ENCODE assay signal across 12 mouse cellular contexts in the genomic region with DNA sequence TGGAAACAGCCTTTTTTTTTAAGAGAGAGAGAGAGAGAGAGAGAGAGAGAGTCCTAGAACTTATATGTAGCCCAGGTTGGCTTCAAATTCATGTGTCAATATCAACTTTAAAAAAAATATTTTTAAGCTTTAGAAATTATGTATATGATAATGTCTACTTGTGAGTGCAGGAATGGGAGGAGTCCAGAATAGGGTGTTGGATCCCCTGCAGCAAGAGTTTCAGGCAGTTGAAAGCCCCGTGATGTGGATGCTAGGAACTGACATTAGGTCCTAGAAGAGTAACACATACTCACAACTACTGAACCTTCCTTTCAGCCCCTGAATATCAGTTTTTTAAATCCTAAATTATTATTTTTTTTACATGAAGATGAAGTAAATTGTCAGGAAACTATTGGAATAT. TPM values are rescaled to one million over a fixed set of nuclear protein-coding genes. Genes with fewer than 3 reads are reported as not detected.
DNase-seq lines count a peak whose midpoint lies in the region; ATAC-seq lines count a peak whose summit lies in the region.
"Had no signal": no experiment of that assay in that cellular context is flagged by ENCODE, and none has a peak within 500 bp of the region (broad histone marks: within the 10 kb centered on the region; RNA-seq: fewer than 3 reads in every experiment).

No protein-coding gene starts in this region.

- H3K4me2 ChIP-seq in hindbrain, embryonic 11.5 days (replicated peaks; ENCODE audit: low read depth, low read length), result no peak overlapping the region
- H3K4me2 ChIP-seq in embryonic facial prominence, embryonic 12.5 days (replicated peaks), result peak overlapping the region; percentile 56
- H3K4me2 ChIP-seq in hindbrain, embryonic 16.5 days (ENCODE audit: low read length), result peak overlapping the region; percentile 83; the same call in 1 of the 2 replicates
- H3K4me2 ChIP-seq in midbrain, embryonic 13.5 days (replicated peaks), result peak overlapping the region; percentile 19; the same call in 1 of the 2 replicates

- peak overlapping the region; percentile 94 for H3K4me3 ChIP-seq in hindbrain, embryonic 10.5 days
- no peak overlapping the region for H3K4me3 ChIP-seq in hindbrain, embryonic 11.5 days (ENCODE audit: low read depth, low read length)
- H3K4me3 ChIP-seq in embryonic facial prominence, embryonic 12.5 days, result peak overlapping the region; percentile 64; the same call in 1 of the 2 replicates
- H3K4me3 ChIP-seq in hindbrain, embryonic 16.5 days (ENCODE audit: low read length), result no peak overlapping the region; the same call in 1 of the 2 replicates
- peak overlapping the region; percentile 87 for H3K4me3 ChIP-seq in midbrain, embryonic 13.5 days (replicated peaks)

- no peaks in the 10 kb centered on the region for H3K27me3 ChIP-seq in hindbrain, embryonic 10.5 days (ENCODE audit: insufficient read depth, poor library complexity, severe bottlenecking)
- H3K27me3 ChIP-seq in hindbrain, embryonic 11.5 days (ENCODE audit: control insufficient read depth, insufficient read depth, low read length), result no peaks in the 10 kb centered on the region
- H3K27me3 ChIP-seq in embryonic facial prominence, embryonic 12.5 days, result no peaks in the 10 kb centered on the region
- H3K27me3 ChIP-seq in hindbrain, embryonic 16.5 days (replicated peaks; ENCODE audit: control insufficient read depth, insufficient read depth, low read length), result no peaks in the 10 kb centered on the region
- H3K27me3 ChIP-seq in midbrain, embryonic 13.5 days, result no peaks in the 10 kb centered on the region

- peaks cover 11% of the 10 kb centered on the region for H3K4me1 ChIP-seq in hindbrain, embryonic 10.5 days (replicated peaks)
- H3K4me1 ChIP-seq in hindbrain, embryonic 11.5 days (replicated peaks; ENCODE audit: control insufficient read depth, insufficient read depth, low read length), result no peaks in the 10 kb centered on the region
- peaks cover 3% of the 10 kb centered on the region; the same call in 1 of the 2 replicates for H3K4me1 ChIP-seq in embryonic facial prominence, embryonic 12.5 days
- peaks cover 4% of the 10 kb centered on the region; the same call in 1 of the 2 replicates for H3K4me1 ChIP-seq in hindbrain, embryonic 16.5 days (ENCODE audit: control insufficient read depth, insufficient read depth, low read depth, low read length)
- peaks cover 23% of the 10 kb centered on the region for H3K4me1 ChIP-seq in midbrain, embryonic 13.5 days (replicated peaks)

- no peak overlapping the region for H3K27ac ChIP-seq in hindbrain, embryonic 10.5 days
- H3K27ac ChIP-seq in hindbrain, embryonic 11.5 days (ENCODE audit: low read depth, low read length), result no peak overlapping the region
- no peak overlapping the region for H3K27ac ChIP-seq in embryonic facial prominence, embryonic 12.5 days
- H3K27ac ChIP-seq in hindbrain, embryonic 16.5 days (ENCODE audit: low read depth, low read length), result no peak overlapping the region
- no peak overlapping the region for H3K27ac ChIP-seq in midbrain, embryonic 13.5 days

- DNase-seq in hindbrain, embryonic 10.5 days (ENCODE audit: low spot score), result no peak
- no peak for DNase-seq in hindbrain, embryonic 11.5 days (ENCODE audit: low spot score)
- DNase-seq in adrenal gland, postnatal 25 days, result no peak
- no peak for DNase-seq in spleen, postnatal 4 days (ENCODE audit: low spot score in 2 of 2)
- DNase-seq in cerebellum, postnatal 4 days (ENCODE audit: low spot score in 2 of 2), result no peak
- DNase-seq: cerebellum, adult 11 months; left cerebral cortex, postnatal 4 days had no signal

- 70% methylated on average over 1 of the region's 1 CpGs for WGBS in hindbrain, embryonic 10.5 days
- WGBS in hindbrain, embryonic 11.5 days, result 58% methylated on average over 1 of the region's 1 CpGs
- 49% methylated on average over 1 of the region's 1 CpGs for WGBS in embryonic facial prominence, embryonic 12.5 days
- WGBS in hindbrain, embryonic 16.5 days, result 38% methylated on average over 1 of the region's 1 CpGs
- WGBS in midbrain, embryonic 13.5 days, result 54% methylated on average over 1 of the region's 1 CpGs

- H3K9ac ChIP-seq in hindbrain, embryonic 11.5 days (ENCODE audit: low read depth, low read length), result no peak overlapping the region
- H3K9ac ChIP-seq in embryonic facial prominence, embryonic 12.5 days, result no peak overlapping the region
- H3K9ac ChIP-seq in hindbrain, embryonic 16.5 days (ENCODE audit: low read depth, low read length), result no peak overlapping the region
- H3K9ac ChIP-seq in midbrain, embryonic 13.5 days (replicated peaks), result no peak overlapping the region

- no peaks in the 10 kb centered on the region for H3K9me3 ChIP-seq in hindbrain, embryonic 10.5 days
- no peaks in the 10 kb centered on the region for H3K9me3 ChIP-seq in hindbrain, embryonic 11.5 days (ENCODE audit: control insufficient read depth, low read length)
- no peaks in the 10 kb centered on the region for H3K9me3 ChIP-seq in embryonic facial prominence, embryonic 12.5 days
- no peaks in the 10 kb centered on the region for H3K9me3 ChIP-seq in hindbrain, embryonic 16.5 days (ENCODE audit: control insufficient read depth, low read length)
- no peaks in the 10 kb centered on the region for H3K9me3 ChIP-seq in midbrain, embryonic 13.5 days
- H3K9me3 ChIP-seq: G1E had no signal

- H3K36me3 ChIP-seq in hindbrain, embryonic 10.5 days, result peaks cover 32% of the 10 kb centered on the region
- H3K36me3 ChIP-seq in hindbrain, embryonic 11.5 days (ENCODE audit: control insufficient read depth, insufficient read depth, low read length), result no peaks in the 10 kb centered on the region
- H3K36me3 ChIP-seq in embryonic facial prominence, embryonic 12.5 days, result peaks cover 14% of the 10 kb centered on the region
- H3K36me3 ChIP-seq in hindbrain, embryonic 16.5 days (ENCODE audit: control insufficient read depth, insufficient read depth, low read length), result peaks cover 3% of the 10 kb centered on the region; the same call in 1 of the 2 replicates
- H3K36me3 ChIP-seq in midbrain, embryonic 13.5 days, result peaks cover 11% of the 10 kb centered on the region

- no peak for ATAC-seq in hindbrain, embryonic 11.5 days (ENCODE audit: low FRiP score)
- no peak for ATAC-seq in embryonic facial prominence, embryonic 12.5 days (ENCODE audit: insufficient number of reproducible peaks, insufficient read depth, low FRiP score, low TSS enrichment)
- no peak for ATAC-seq in hindbrain, embryonic 16.5 days
- ATAC-seq in midbrain, embryonic 13.5 days, result no peak

RNA-seq across cellular contexts. Expression of gene Arnt, which starts 1.4 kb away (rescaled TPM):
- polyA plus RNA-seq in hindbrain, embryonic 10.5 days (2016; fragmentation: Nextera tagmentation; extraction: Ambion mirVana), result 30.6 and 33.5 TPM in 2 replicates
- 21.8 and 24.8 TPM in 2 replicates for polyA plus RNA-seq in hindbrain, embryonic 11.5 days (2014; fragmentation: Nextera tagmentation; extraction: Ambion mirVana)
- polyA plus RNA-seq in embryonic facial prominence, embryonic 12.5 days (2016; fragmentation: Nextera tagmentation; extraction: Ambion mirVana), result 51.5 and 53.6 TPM in 2 replicates
- polyA plus RNA-seq in hindbrain, embryonic 16.5 days (2015; fragmentation: Nextera tagmentation; extraction: Ambion mirVana), result 15.0 and 17.8 TPM in 2 replicates
- polyA plus RNA-seq in midbrain, embryonic 13.5 days (2015; fragmentation: Nextera tagmentation; extraction: Ambion mirVana), result 22.5 and 26.1 TPM in 2 replicates
- 68.2 and 87.6 TPM in 2 replicates for total RNA-seq in adrenal gland, postnatal 25 days (2021)

RNA-seq across cellular contexts. Expression of gene 4930558C23Rik, which starts 32.9 kb away (rescaled TPM):
- not detected in 2 replicates for polyA plus RNA-seq in hindbrain, embryonic 10.5 days (2016; fragmentation: Nextera tagmentation; extraction: Ambion mirVana)
- not detected in 2 replicates for polyA plus RNA-seq in hindbrain, embryonic 11.5 days (2014; fragmentation: Nextera tagmentation; extraction: Ambion mirVana)
- not detected in 2 replicates for polyA plus RNA-seq in embryonic facial prominence, embryonic 12.5 days (2016; fragmentation: Nextera tagmentation; extraction: Ambion mirVana)
- polyA plus RNA-seq in hindbrain, embryonic 16.5 days (2015; fragmentation: Nextera tagmentation; extraction: Ambion mirVana), result not detected in 2 replicates
- not detected in 2 replicates for polyA plus RNA-seq in midbrain, embryonic 13.5 days (2015; fragmentation: Nextera tagmentation; extraction: Ambion mirVana)
- not detected in 2 replicates for total RNA-seq in adrenal gland, postnatal 25 days (2021)
- total RNA-seq: G1E; left cerebral cortex, postnatal 4 days had no signal
- polyA plus RNA-seq: G1E; gonadal fat pad, adult 2 months had no signal

Comparison
In these comparisons a context has a peak if more than half of its experiments do, and no peak if none do; other contexts are left out.
1. H3K4me3 ChIP-seq: peak in hindbrain, embryonic 10.5 days (single experiment), embryonic facial prominence, embryonic 12.5 days (single experiment) and midbrain, embryonic 13.5 days (single experiment); none in hindbrain, embryonic 11.5 days (single experiment) and hindbrain, embryonic 16.5 days (single experiment).